Mouse (Mus musculus): ENCODE results near the gene Ube2t. TPM values are rescaled to one million over a fixed set of nuclear protein-coding genes. Genes with fewer than 3 reads are reported as not detected.

Gene Ube2t
- total RNA-seq, 2 experiments from 2014 or later = 2.0 to 2.4 TPM

DNA sequence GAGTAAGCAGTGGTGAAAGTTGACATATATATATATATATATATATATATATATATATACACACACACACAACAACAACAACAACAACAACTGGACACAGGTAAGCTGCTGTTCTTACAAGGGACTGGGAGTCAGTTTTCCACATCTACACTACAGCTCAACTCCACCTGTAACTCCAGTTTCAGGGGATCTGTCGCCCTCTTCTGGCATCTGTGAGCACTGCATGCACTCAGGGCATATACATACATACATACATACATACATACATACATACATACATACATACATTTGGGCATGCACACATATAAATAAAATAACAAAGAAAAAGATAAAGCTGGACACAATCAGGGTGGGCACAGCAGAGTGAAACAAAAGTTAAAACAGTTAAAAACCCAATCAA lies 61.2 kb downstream of the Ube2t start:
- no peak for DNase-seq (ENCODE audit: extremely low spot score in 1 of 2, low spot score in 1 of 2)

Other genes starting within 250 kb of the Ube2t start
- gene Ppp1r12b, start 6.6 kb upstream of the Ube2t start, total RNA-seq (2021) = 10 to 100 TPM; 68.5 to 75.8 TPM
- 1 to 10 TPM; 1.6 to 2.4 TPM for gene Lgr6, start 142.7 kb downstream of the Ube2t start, total RNA-seq (2021)
- gene Ptpn7, start 170.1 kb downstream of the Ube2t start, total RNA-seq (2021) = under 1 TPM in 1 of 2 experiments, not detected in 1; 0.12 TPM
- 100 to 1,000 TPM; 259 to 264 TPM for gene Arl8a, start 184.3 kb downstream of the Ube2t start, total RNA-seq (2021)
- gene Gpr37l1, start 205.1 kb downstream of the Ube2t start, total RNA-seq (2021) = 100 to 1,000 TPM; 226 to 229 TPM

Measured in layer of hippocampus, postnatal 25 days (tissue).